Mouse (Mus musculus): ENCODE measurements at regions not wholly inside any gene's neighbourhood (a gene's known extent, or its start where the extent isn't known, plus 50 kb on each side); places are given as distances from the start of the nearest gene placed in this dataset.

DNA sequence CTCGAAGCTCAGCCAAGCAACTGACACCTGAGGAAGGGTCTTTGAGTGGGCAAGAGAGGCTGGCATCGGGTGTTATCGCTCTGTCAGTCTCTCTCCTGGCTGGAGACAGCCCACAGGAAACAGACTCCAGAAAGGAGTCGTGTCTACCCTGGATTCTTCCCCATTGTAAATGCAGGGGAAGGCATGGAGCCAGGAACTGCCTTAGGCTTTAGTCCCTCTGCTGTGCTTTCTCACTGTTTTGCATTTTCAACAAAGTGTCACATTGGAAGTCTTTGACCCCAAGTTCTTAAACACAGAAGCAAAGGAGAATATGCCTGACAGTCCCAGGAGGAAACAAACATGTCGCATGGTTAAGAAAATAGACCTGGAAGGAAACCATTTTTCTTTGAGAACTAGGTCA, 480.4 kb upstream of the Atp11b start:
- H3K9ac ChIP-seq (ENCODE audit: low read depth, low read length), result no peak overlapping the region
- H3K4me3 ChIP-seq (ENCODE audit: low read length), result no peak overlapping the region
- no peaks in the 10 kb centered on the region for H3K36me3 ChIP-seq (ENCODE audit: control insufficient read depth, insufficient read depth, low read length)
- H3K9me3 ChIP-seq (ENCODE audit: control insufficient read depth, low read length), result no peaks in the 10 kb centered on the region
- ATAC-seq, result no peak
- H3K27me3 ChIP-seq (replicated peaks; ENCODE audit: control insufficient read depth, insufficient read depth, low read length), result no peaks in the 10 kb centered on the region
- H3K4me1 ChIP-seq (ENCODE audit: control insufficient read depth, insufficient read depth, low read length), result no peaks in the 10 kb centered on the region
- H3K4me2 ChIP-seq (ENCODE audit: low read depth, low read length), result no peak overlapping the region
- no peak overlapping the region for H3K27ac ChIP-seq (ENCODE audit: low read length)
- WGBS, result 54% methylated on average over 5 of the region's 5 CpGs

DNA sequence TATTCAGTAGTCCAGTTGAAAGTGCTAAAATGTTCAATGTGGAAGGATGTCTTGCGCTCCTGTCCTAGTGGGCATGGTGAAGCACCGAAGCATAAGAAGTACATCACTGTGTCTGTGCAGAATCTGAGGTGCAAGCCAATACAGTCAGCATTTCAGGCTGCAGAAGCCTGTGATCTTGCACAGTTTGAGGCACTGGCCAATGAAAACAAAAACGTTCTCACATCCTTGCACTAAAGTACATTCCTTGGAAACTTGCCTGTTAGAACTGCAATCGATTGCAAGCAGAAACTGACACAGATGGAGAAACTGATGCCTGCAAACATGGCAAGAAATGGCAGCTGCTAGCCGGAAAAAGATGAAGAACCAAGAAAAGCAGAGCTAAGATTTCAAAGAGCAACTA, 472.9 kb upstream of the Atp11b start:
- Histone ChIP-seq H3K9me3 (ENCODE audit: control insufficient read depth, low read length) (no peaks in the 10 kb centered on the region), H3K4me3 (ENCODE audit: low read length) (no peak overlapping the region), H3K4me1 (ENCODE audit: control insufficient read depth, insufficient read depth, low read length) (no peaks in the 10 kb centered on the region), H3K9ac (ENCODE audit: low read depth, low read length) (no peak overlapping the region), H3K27me3 (replicated peaks; ENCODE audit: control insufficient read depth, insufficient read depth, low read length) (no peaks in the 10 kb centered on the region), H3K36me3 (ENCODE audit: control insufficient read depth, insufficient read depth, low read length) (no peaks in the 10 kb centered on the region), H3K27ac (ENCODE audit: low read length) (no peak overlapping the region), H3K4me2 (ENCODE audit: low read depth, low read length) (no peak overlapping the region)
- 65% methylated on average over 5 of the region's 5 CpGs for WGBS
- ATAC-seq, result no peak

- H3K4me2 ChIP-seq (ENCODE audit: low read depth, low read length), result no peak overlapping the region
- H3K9ac ChIP-seq (ENCODE audit: low read depth, low read length), result no peak overlapping the region
- no peaks in the 10 kb centered on the region for H3K27me3 ChIP-seq (replicated peaks; ENCODE audit: control insufficient read depth, insufficient read depth, low read length)
- H3K4me1 ChIP-seq (ENCODE audit: control insufficient read depth, insufficient read depth, low read length), result no peaks in the 10 kb centered on the region
- no peak overlapping the region for H3K27ac ChIP-seq (ENCODE audit: low read length)
- WGBS, result 83% methylated on average over 2 of the region's 2 CpGs
- ATAC-seq, result no peak
- no peaks in the 10 kb centered on the region for H3K9me3 ChIP-seq (ENCODE audit: control insufficient read depth, low read length)
- no peak overlapping the region for H3K4me3 ChIP-seq (ENCODE audit: low read length)
- H3K36me3 ChIP-seq (ENCODE audit: control insufficient read depth, insufficient read depth, low read length), result no peaks in the 10 kb centered on the region
These were observed 471.8 kb upstream of the Atp11b start for GRCm38 (mm10) chr3:35282106-35282505.

DNA sequence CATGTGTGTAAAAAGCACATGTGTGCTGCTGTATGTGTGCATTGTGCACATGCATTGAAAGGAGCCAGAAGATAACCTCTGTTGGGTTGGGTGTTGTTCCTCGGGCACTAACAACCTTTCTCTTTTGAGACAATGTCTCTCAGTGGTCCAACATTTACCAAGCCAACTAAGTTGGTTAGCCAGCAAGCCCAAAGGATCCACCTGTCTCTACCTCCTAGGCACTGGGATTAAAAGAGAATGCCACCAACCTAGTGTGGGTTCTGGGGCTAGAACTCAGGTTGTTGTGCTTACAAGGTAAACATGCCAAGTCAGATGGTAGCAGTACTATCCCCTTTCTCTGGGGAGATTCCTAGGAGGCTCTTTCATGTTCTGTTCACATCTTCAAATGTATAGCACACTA, 459.1 kb upstream of the Atp11b start:
- H3K36me3 ChIP-seq (ENCODE audit: control insufficient read depth, insufficient read depth, low read length), result no peaks in the 10 kb centered on the region
- no peak overlapping the region for H3K4me3 ChIP-seq (ENCODE audit: low read length)
- no peak overlapping the region for H3K9ac ChIP-seq (ENCODE audit: low read depth, low read length)
- H3K4me2 ChIP-seq (ENCODE audit: low read depth, low read length), result no peak overlapping the region
- H3K4me1 ChIP-seq (ENCODE audit: control insufficient read depth, insufficient read depth, low read length), result no peaks in the 10 kb centered on the region
- ATAC-seq, result no peak
- no peaks in the 10 kb centered on the region for H3K9me3 ChIP-seq (ENCODE audit: control insufficient read depth, low read length)
- H3K27ac ChIP-seq (ENCODE audit: low read length), result no peak overlapping the region
- WGBS, result 85% methylated on average over 1 of the region's 1 CpGs
- no peaks in the 10 kb centered on the region for H3K27me3 ChIP-seq (replicated peaks; ENCODE audit: control insufficient read depth, insufficient read depth, low read length)

GRCm38 (mm10) chr3:35295746-35296145, 458.2 kb upstream of the Atp11b start:
- H3K4me1 ChIP-seq (ENCODE audit: control insufficient read depth, insufficient read depth, low read length), result no peaks in the 10 kb centered on the region
- no peak overlapping the region for H3K4me2 ChIP-seq (ENCODE audit: low read depth, low read length)
- ATAC-seq, result no peak
- H3K27me3 ChIP-seq (replicated peaks; ENCODE audit: control insufficient read depth, insufficient read depth, low read length), result no peaks in the 10 kb centered on the region
- no peaks in the 10 kb centered on the region for H3K9me3 ChIP-seq (ENCODE audit: control insufficient read depth, low read length)
- no peak overlapping the region for H3K27ac ChIP-seq (ENCODE audit: low read length)
- WGBS, result 62% methylated on average over 4 of the region's 4 CpGs
- H3K4me3 ChIP-seq (ENCODE audit: low read length), result no peak overlapping the region
- no peak overlapping the region for H3K9ac ChIP-seq (ENCODE audit: low read depth, low read length)
- H3K36me3 ChIP-seq (ENCODE audit: control insufficient read depth, insufficient read depth, low read length), result no peaks in the 10 kb centered on the region

- no peak for ATAC-seq
- Histone ChIP-seq H3K27me3 (replicated peaks; ENCODE audit: control insufficient read depth, insufficient read depth, low read length) (no peaks in the 10 kb centered on the region), H3K9me3 (ENCODE audit: control insufficient read depth, low read length) (no peaks in the 10 kb centered on the region), H3K36me3 (ENCODE audit: control insufficient read depth, insufficient read depth, low read length) (no peaks in the 10 kb centered on the region), H3K27ac (ENCODE audit: low read length) (no peak overlapping the region), H3K4me2 (ENCODE audit: low read depth, low read length) (no peak overlapping the region), H3K9ac (ENCODE audit: low read depth, low read length) (no peak overlapping the region), H3K4me1 (ENCODE audit: control insufficient read depth, insufficient read depth, low read length) (no peaks in the 10 kb centered on the region), H3K4me3 (ENCODE audit: low read length) (no peak overlapping the region)
These were observed 454.9 kb upstream of the Atp11b start for GRCm38 (mm10) chr3:35299036-35299435.

GRCm38 (mm10) chr3:35306013-35306412, 447.9 kb upstream of the Atp11b start:
- Histone ChIP-seq H3K4me2 (ENCODE audit: low read depth, low read length) (no peak overlapping the region), H3K27me3 (replicated peaks; ENCODE audit: control insufficient read depth, insufficient read depth, low read length) (no peaks in the 10 kb centered on the region), H3K9ac (ENCODE audit: low read depth, low read length) (no peak overlapping the region), H3K4me1 (ENCODE audit: control insufficient read depth, insufficient read depth, low read length) (no peaks in the 10 kb centered on the region), H3K9me3 (ENCODE audit: control insufficient read depth, low read length) (no peaks in the 10 kb centered on the region), H3K27ac (ENCODE audit: low read length) (no peak overlapping the region), H3K36me3 (ENCODE audit: control insufficient read depth, insufficient read depth, low read length) (no peaks in the 10 kb centered on the region), H3K4me3 (ENCODE audit: low read length) (no peak overlapping the region)
- ATAC-seq, result no peak
- 85% methylated on average over 4 of the region's 4 CpGs for WGBS

DNA sequence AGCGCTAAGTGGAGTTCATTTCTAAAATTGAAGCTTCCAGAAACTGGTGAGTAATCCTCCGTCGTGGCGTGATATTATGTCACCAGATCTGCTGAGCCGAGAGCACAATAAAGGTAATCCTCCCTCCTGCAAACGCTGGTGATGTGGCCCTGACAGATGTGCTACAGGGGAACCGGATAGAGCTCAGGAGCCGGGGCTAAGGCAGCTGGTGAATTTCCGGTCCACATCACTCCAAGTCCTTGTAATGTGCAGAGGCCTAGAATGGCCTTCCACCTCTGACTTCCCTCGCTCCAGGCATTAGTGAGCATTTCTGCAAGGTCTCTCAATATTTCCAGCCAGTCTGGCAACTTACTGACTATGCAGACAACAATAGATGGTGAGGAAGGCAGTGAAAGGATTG, 439.7 kb upstream of the Atp11b start:
- Histone ChIP-seq H3K9me3 (ENCODE audit: control insufficient read depth, low read length) (no peaks in the 10 kb centered on the region), H3K27ac (ENCODE audit: low read length) (no peak overlapping the region), H3K9ac (ENCODE audit: low read depth, low read length) (no peak overlapping the region), H3K4me3 (ENCODE audit: low read length) (no peak overlapping the region), H3K4me2 (ENCODE audit: low read depth, low read length) (no peak overlapping the region), H3K27me3 (replicated peaks; ENCODE audit: control insufficient read depth, insufficient read depth, low read length) (no peaks in the 10 kb centered on the region), H3K36me3 (ENCODE audit: control insufficient read depth, insufficient read depth, low read length) (no peaks in the 10 kb centered on the region), H3K4me1 (ENCODE audit: control insufficient read depth, insufficient read depth, low read length) (no peaks in the 10 kb centered on the region)
- no peak for ATAC-seq
- 83% methylated on average over 10 of the region's 10 CpGs for WGBS

- H3K27ac ChIP-seq (ENCODE audit: low read length), result no peak overlapping the region
- no peak overlapping the region for H3K4me2 ChIP-seq (ENCODE audit: low read depth, low read length)
- no peak overlapping the region for H3K9ac ChIP-seq (ENCODE audit: low read depth, low read length)
- ATAC-seq, result no peak
- no peaks in the 10 kb centered on the region for H3K4me1 ChIP-seq (ENCODE audit: control insufficient read depth, insufficient read depth, low read length)
- no peak overlapping the region for H3K4me3 ChIP-seq (ENCODE audit: low read length)
- no peaks in the 10 kb centered on the region for H3K9me3 ChIP-seq (ENCODE audit: control insufficient read depth, low read length)
- no peaks in the 10 kb centered on the region for H3K36me3 ChIP-seq (ENCODE audit: control insufficient read depth, insufficient read depth, low read length)
- 84% methylated on average over 6 of the region's 6 CpGs for WGBS
- no peaks in the 10 kb centered on the region for H3K27me3 ChIP-seq (replicated peaks; ENCODE audit: control insufficient read depth, insufficient read depth, low read length)
These were observed 438.7 kb upstream of the Atp11b start for GRCm38 (mm10) chr3:35315162-35315561.

DNA sequence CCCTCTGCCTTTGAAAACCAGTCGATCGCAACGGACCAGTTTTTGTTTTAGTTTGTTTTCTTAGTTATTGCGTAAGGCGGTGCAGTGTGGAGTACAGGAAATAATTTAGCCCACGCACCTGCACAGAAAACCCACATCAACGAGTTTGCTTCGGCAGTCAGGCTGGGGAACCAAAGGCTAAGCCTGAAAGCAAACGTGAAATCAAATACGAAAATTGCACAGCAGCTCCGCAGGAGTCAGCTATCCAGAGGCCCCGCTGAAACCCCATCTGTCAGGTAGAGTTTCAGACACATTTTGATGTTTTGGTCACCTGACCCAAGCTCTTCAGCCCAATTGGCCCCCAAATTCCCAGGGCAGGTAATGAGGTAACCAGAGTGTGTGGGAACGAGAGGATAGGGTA, 435.6 kb upstream of the Atp11b start:
- Histone ChIP-seq H3K27me3 (replicated peaks; ENCODE audit: control insufficient read depth, insufficient read depth, low read length) (no peaks in the 10 kb centered on the region), H3K4me1 (ENCODE audit: control insufficient read depth, insufficient read depth, low read length) (no peaks in the 10 kb centered on the region), H3K4me3 (ENCODE audit: low read length) (no peak overlapping the region), H3K4me2 (ENCODE audit: low read depth, low read length) (no peak overlapping the region), H3K27ac (ENCODE audit: low read length) (no peak overlapping the region), H3K9me3 (ENCODE audit: control insufficient read depth, low read length) (no peaks in the 10 kb centered on the region), H3K9ac (ENCODE audit: low read depth, low read length) (no peak overlapping the region), H3K36me3 (ENCODE audit: control insufficient read depth, insufficient read depth, low read length) (no peaks in the 10 kb centered on the region)
- ATAC-seq, result no peak
- 68% methylated on average over 13 of the region's 13 CpGs for WGBS
